Mouse (Mus musculus) G1E (cell line): ENCODE data around the gene Tmem229b.

Experiments
- CTCF ChIP-seq: IDR thresholded peaks from 2 replicates; pipeline ENCODE4 v1.5.1; 2012; ENCODE audit warnings: low read depth, low read length, inconsistent platforms, mixed read lengths
- GATA1 ChIP-seq: IDR thresholded peaks from 2 replicates; pipeline ENCODE4 v1.6.1; 2012; ENCODE audit warnings: borderline replicate concordance, low read length, inconsistent platforms, mixed read lengths
- GATA2 ChIP-seq: IDR thresholded peaks from 2 replicates; pipeline ENCODE4 v1.6.1; 2012; ENCODE audit warnings: low read depth, low read length, inconsistent platforms, borderline replicate concordance
- POLR2AphosphoS5 ChIP-seq: IDR thresholded peaks from 2 replicates; pipeline ENCODE4 v1.6.1; 2012; ENCODE audit warnings: low read depth, low read length, inconsistent platforms; ENCODE audit not compliant: insufficient replicate concordance
- TAL1 ChIP-seq: conservative IDR thresholded peaks from 2 replicates; pipeline ENCODE4 v1.6.1; 2012; ENCODE audit warnings: low read depth, low read length, inconsistent platforms, mixed read lengths

GRCm38 (mm10) chr12:79007126-79007753 is at the start of gene Tmem229b:
- TF ChIP-seq CTCF (no peak), TAL1 (no peak), POLR2AphosphoS5 (no peak), GATA1 (no peak), GATA2 (no peak)
